Mouse (Mus musculus) cerebellum, adult 11 months (tissue): Measurements from ENCODE around the gene Myo18a.

Experiments used
- DNase-seq: peaks from one replicate; pipeline ENCODE4 v3.0.0; 2022

Gene Myo18a

DNA sequence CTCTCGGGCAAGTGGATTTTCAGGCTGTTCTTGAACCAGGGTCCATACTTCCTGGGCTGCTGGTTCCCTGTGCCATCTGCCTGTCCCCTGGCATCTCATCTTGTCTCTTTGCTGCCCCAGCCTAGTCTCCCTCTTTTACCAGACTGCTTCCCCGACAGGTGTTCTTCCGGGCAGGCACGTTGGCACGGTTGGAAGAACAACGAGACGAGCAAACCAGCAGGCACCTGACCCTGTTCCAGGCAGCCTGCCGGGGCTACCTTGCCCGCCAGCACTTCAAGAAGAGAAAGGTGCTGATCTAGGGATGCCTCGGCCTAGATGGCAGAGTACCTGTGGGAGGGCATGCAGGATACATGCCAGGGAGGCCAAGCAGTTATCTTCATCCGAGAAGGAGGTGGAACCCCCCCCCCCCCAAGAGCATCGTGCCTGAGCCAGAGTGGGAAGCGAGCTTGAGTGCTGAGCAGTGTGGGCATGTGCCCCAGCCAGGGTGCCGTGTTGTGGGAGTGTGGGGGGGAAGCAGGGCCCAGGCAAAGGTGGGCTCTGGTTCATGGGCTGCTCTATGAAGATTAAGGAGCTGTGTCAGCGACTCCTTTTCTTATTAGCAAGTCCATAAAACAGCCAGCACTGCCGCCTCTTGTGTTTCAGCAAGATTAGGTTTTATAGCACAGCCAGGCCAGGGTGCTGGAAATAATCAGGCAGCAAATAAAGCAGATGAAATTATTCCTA, 77.6 kb downstream of the Myo18a start:
- peak; percentile 87 for DNase-seq

DNA sequence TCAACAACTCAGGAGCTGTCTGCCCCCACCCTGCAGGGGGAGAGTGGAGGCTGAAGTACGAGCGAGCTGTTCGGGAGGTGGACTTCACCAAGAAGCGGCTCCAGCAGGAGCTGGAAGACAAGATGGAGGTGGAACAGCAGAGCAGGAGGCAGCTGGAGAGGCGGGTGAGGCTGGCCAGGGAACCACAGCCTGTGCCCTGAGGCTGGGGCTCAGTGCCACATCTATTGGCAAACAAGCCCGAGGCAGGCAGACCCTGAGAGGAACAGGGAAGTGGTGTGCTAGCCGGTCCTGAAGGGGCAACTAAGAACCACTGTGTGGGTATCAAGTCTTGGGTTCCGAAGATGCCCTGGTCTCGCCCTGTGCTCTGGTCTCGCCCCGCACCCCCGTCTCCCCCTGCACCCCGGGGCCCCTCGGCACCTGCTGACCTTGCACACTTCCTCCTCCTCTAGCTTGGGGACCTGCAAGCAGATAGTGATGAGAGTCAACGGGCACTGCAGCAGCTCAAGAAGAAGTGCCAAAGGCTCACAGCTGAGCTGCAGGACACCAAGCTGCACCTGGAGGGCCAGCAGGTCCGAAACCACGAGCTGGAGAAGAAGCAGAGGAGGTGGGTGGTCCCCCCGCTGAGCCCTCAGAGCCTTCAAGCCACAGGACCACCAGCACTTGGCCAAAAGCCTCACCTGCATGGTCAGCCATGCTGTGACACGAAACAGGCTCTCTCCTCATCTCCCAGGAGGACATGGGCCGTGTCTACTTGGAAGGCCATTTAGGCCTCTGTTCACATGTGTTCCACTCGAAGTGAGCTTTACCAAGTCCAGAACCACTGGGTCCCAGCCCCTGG, 80.2 kb downstream of the Myo18a start:
- no peak for DNase-seq

DNA sequence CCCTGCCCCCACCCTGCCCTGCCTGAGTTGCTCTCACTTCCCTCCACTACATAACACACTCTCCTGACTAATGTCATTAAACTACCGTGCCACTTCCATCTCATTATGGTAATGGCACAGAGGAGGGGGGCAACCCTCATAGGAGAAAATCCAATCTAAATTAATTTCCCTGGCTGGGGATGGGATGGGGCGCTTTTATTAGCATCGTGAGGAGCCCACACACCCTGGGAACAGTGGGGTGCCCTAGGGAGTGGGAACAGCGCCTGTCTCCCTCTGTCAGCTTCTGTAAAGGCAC, 80.8 kb downstream of the Myo18a start:
- DNase-seq: no peak

DNA sequence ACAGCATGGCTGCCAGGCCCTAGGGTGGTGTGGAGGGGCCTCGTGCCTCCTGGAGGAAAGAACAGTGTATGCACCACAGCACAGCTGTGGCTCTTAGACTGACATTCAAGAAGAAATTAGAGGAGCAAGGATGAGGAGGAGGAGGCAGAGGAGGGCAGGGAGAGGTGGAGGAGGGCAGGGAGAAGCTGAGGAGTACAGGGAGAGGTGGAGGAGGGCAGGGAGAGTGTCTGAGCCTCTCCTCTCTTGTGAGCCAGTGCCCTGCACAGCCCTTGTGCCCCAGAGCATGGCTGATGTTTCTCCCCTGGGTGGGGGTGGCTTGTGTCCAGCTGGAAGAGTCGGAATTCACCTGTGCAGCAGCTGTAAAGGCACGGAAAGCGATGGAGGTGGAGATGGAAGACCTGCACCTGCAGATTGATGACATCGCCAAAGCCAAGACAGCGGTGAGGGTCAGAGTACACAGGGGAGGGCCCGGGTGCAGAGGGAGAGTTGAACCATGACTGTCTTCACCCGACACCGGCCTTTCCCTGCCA, 84.6 kb downstream of the Myo18a start:
- no peak for DNase-seq

DNA sequence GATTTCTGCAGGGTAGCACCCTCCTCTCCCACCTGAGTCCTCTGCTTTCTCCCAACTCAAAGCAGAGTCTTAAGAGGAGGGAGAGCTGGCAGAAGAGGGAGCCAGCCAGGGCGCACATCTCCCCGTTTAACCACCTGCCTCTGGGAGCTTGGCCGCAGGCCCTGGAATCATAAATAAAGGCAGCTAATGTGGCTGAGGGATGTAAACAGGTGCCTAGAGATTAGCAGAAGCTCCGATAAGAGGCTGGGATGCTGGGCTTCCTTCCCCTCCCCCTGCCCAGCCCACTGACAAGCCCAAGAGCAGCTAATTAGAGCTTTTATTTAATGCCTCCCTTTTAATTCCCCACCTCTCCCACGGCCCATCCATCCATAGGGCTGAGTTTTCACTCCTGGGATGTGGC, 85.1 kb downstream of the Myo18a start:
- no peak for DNase-seq

DNA sequence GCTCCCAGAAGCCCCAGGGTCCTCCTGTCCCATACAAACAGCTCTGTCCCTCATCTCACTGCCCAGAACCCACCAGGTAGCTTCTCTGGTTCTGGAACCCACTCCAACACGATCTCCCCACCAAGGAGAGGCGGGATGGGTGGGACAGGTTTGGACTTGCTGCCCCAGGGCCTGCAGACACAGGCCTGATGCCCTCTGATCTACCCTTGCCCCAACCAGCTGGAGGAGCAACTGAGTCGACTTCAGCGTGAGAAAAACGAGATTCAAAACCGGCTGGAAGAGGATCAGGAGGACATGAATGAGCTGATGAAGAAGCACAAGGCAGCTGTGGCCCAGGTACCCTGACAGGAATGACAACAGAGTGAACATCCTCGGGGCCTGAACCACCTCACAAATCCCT, 86.1 kb downstream of the Myo18a start:
- DNase-seq: no peak

DNA sequence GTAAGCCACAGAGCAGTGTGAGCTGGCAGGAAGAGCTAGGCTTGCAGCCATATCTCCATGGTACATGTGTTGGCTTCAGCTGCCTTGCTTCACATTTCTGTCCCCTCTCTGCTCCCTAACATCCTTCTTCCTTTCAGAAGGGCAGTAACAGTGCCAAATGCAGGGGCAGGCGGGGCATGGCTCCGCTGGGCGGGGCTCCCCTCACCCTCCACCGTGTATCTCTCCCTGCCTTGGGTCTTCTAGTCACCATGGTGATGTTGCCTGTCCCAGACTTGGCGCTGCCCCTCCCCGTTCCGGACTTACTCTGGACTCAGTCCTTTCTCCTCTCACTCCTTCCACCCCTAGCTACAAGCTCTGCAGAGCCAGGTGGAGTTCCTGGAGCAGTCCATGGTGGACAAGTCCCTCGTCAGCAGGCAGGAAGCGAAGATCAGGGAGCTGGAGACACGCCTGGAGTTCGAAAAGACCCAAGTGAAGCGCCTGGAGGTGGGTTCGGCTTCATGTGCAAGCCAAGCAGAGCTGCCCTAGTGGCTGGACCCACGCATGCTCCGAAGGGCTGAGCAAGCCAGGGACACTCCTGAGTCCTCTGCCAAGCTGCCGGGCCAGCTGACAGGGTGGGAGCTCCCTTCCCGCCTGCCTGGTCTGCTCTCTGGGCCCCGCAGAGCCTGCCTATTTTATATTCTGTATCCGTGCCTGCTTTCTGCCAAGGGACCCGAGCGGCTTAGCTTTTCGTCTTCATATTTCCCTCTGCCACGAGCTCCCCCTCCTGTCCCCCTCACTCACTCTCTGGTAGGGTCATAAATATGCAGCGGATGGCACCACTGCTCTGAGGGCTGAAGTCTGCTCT, 87.6 kb downstream of the Myo18a start:
- peak; percentile 58 for DNase-seq

DNA sequence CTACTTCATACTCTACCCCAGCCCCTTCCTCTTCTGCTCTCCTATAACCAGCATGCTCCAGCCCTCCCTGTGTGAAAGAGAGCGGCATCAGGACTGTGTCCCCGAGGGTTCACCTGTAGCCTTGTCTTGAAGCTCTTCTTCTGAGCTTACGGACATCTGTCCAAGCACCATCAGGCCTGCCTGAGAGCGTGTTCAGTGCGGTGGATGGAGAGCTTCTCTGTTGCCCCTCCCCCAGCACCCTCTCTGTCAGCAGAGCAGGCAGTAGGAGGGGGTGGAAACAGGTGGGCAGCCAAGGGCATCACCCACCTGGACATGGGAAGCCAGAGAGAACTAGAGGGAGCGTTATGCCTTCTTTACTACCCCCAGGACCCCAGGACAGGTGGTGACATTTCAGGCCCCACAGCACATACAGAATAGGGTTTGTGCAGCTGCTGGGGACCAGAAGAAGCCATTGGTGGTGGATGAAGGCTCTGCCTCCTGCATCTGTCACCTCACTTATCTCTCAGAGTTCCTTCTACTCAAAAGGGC, 88.5 kb downstream of the Myo18a start:
- no peak for DNase-seq

DNA sequence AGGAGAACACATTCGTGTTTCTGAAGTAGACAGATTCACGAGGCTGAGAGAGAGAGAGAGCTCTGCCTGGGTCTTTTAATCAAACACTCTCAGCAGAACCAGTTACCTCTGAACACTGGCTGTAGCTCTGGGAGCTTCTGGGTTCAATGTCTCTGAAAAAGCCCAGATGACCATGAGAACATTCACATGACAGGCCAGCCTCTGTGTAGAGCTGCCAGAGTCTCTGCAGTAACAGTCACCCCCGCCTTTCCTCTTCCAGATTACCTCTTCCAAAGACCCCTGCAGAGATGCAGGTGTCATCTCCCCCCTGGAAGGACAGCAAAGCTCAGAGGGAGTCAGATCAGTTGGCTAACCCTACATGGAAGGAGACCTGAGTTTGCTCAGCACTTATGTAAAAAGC, 89.1 kb downstream of the Myo18a start:
- DNase-seq: no peak

DNA sequence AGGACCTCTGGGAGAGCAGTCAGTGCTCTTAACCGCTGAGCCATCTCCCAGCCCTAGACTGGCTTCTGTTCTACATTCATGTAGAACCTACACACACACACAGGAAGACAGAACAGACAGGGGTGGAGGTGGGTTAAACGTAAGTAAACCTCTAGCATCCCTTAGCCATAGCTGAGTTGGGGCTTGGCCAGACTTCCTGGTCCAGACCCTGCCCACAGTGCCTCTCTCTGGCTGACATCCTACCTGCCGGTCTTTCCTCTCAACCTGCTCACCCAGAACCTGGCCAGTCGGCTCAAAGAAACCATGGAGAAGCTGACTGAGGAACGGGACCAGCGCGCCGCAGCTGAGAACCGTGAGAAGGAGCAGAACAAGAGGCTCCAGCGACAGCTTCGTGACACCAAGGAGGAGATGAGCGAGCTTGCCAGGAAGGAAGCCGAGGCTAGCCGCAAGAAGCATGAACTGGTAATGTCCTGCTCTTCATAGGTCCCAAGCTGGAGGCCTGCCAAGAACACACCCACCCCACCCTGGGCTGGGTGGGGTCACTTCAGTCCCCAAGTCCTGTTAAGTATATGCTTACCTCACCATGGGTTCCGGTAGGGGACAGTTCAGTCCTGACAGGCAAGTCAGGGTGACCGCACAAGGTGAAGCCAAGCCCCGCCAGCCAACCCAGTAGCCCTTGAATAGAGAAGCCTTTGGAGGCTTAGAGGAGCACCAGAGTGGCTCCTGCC, 90.1 kb downstream of the Myo18a start:
- no peak for DNase-seq

DNA sequence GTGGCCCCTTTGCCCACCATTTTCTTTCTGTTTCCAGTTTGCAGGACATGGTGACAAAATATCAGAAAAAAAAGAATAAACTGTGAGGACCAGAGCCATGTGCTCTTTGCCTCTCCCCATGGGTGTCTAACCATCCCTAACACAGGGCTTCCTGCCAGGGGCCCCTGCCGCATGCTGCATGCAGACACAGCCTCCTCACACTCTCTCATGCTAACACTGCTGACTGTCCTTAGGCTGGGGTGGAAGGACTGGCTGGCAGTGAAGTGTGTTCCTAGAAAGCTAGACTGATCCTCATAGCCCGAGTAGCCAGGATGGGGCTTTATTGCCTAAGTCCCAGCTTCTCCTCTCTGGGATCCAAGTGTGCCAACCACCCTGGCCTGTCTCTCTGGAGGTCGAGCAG, 91.6 kb downstream of the Myo18a start:
- DNase-seq: no peak

DNA sequence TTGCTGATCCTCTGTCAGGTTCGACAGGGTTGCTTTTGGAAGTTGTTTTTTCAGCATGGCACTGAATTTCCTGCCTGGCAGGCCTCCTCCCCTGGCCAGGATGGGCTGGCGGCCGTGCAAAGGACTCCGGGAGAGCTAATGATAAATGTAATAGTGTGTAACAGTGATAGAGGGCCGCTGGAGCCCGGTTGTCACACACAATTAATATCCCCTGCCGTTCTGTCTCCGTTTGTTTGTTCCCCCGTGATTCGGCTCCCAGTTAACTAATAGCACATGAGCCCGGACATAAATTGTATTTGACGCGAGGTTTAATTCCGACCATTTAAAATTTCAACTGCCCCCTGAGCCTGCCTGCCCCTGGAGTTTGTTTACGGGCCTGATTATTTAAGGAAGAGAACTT, 92.3 kb downstream of the Myo18a start:
- DNase-seq: no peak

DNA sequence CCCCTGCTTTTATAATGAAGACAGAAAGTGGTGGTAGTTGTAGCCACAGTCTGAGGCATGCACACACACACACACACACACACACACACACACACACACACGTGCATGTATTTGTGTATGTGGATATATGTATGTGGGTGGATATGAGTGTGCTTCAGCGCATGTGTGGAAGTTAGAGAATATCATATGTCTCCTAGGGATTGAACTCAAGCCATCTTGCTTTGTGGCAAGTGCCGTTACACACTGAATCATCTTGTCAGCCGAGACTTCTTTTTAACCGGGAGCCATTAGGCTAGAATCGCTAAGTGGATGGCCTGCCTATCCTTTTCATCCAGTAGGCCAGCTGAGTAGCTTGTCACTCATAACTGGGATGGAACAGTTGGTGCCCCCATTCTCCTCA, 94.0 kb downstream of the Myo18a start:
- no peak for DNase-seq

DNA sequence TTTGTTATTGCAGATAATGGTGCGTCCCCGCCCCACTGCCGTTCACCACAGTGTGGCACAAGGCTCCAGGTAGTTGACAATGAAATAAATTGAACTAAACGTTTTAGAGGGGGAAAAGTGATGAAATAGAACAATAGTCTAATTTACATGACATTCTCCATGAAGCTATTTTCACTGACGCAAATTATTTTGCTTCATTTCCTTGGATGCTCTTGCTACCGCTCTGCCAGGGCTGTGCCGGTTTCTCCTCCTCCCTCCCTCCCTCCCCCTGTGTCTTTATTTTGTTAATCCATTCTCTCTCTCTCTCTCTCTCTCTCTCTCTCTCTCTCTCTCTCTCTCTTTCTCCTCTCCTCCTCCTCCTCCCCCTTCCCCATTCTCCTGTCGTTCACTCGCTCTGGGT, 95.5 kb downstream of the Myo18a start:
- no peak for DNase-seq

DNA sequence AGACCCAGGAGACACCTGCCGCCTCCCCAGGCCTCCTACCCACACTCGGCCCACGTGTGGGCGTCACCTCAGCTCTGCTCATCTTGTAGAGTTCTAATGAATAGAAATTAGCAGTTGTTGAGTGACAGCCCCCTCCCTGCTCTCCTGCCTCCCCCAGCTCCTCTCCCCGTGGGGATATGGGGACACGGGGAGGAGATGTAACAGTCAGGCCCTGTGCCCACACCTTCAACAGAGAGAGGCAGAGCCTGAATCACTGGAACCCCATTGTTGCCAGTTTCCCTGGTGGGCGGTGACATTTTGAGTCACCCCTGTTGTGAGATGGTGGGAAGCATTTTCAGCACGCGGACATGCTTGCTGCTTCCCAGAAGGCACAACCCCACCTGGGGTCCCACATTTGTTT, 97.9 kb downstream of the Myo18a start:
- DNase-seq: no peak

DNA sequence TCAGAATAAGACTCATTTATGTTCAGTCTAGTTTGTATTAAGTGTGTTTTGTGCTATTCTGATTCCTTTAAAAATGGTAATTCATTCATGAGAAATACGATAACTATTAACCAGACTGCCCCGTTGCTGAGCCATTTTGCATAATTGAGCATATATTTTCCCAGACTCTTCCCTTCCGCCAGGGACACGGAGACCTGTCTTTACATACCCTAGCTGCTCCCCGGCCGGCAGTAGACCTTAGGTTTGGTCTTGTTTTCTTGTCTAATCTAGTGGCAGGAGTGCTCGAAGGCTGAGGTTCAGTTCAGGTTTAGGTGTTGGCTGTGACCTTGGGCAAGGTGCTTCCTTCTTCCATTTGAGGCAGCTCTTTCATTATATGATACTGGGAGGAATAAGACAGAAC, 99.8 kb downstream of the Myo18a start:
- DNase-seq: no peak

DNA sequence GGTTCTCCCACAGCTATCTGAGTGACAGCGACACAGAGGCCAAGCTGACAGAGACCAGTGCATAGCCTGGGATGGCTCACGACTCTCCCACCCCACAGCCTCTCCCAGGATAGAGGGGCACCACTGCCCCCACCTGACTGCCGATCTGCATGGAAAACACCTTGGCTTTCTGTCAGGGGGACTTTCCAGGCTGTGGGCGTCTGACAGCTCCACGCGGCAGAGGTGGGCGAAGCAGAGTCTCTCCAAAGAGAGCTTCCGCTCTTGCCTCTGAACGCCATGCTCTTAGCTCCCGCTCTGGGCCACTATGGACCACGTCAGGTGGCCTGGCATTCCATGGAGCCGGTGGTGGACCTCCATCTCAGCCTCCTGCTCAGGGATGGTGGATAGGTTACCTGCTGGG, 101.7 kb downstream of the Myo18a start:
- no peak for DNase-seq

DNA sequence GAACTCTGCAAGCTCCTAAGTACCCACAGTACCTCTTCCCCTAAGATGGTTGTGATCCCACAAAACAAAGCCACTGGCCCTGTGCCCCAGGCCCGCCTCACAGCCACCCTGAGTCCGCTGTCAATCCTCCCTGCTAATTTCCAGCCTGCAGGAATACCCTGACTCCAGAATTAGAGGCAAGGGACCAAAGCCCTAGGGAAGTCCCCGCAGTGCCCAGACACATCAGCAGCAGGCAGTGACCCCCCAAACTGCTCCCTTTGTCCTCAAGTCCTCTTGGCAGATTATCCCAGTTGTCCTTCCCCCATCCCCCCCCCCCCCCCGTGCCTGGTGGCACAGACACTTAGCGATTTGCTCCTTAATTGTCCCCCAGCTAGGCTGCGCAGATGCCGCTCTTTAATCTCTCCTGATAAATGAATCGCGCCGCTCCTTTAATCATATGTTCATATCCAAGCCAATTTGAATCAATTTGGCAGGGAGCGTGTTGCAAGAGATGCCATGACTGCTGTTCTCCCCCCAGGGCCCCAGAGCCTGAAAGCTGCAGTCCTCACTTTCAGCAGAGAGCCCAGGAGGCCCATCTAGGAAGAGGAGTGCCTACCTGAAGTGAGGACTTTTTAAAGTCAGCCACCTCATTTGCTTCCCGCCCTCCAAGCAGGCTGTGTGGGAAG, 104.5 kb downstream of the Myo18a start:
- DNase-seq: no peak

DNA sequence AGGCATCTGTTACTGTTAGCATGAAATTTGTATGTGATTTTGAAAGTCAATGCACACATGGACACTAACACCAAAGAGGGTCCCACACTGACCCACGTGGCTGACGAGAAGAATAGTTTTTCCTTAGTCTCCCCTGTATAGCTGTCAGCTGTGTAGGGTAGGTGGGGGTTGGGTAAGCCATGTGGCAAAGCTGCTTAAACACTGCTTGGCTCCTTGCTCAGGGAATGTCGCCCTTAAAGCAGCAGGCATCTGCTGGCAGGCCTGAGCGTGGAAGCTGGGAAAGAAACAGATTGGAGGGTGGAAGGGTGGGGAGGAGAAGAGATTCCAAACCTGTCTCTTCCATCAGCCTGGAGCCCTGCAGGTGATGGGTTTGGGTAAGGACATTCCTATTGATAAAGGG, 108.4 kb downstream of the Myo18a start:
- peak; percentile 80 for DNase-seq

DNA sequence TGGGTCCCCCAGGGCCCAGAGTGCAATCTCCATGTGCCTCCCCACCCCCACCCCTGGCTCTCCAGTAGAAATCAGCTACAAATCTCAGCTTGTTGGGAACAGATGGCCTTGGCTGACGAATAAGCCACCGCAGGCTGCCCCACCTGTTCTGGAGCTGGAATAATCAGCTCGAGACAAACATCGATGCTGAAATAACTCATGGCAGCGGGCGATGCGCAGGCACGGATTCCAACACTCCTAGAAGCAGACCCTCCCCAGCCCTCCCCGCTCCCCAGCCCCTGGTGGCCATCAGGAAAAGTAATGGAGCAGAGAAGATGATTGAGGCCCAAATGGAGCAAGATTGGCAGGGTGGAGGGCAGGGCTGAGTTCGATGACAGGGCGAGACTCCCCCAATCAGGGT, 109.2 kb downstream of the Myo18a start:
- peak; percentile 79 for DNase-seq

DNA sequence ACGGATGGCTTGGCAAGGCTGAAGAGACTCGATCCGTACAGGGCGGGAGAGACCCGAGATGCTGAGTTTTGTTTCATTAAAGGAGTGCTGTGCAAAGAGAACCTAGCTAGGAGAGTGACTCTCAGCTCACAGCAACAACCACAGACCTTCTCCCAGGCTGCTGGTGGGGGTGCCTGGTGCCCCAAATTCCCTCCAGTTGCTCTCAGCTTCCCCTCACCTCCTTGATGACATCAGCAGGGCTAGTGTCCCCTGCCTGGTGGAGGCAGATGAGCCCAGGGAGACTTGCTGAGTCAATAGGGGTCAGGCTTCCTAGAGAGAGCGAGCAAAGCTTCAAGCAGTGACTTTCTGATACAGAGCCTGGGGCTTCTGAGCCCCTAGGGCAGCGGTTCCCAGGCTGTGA, 109.6 kb downstream of the Myo18a start:
- no peak for DNase-seq

DNA sequence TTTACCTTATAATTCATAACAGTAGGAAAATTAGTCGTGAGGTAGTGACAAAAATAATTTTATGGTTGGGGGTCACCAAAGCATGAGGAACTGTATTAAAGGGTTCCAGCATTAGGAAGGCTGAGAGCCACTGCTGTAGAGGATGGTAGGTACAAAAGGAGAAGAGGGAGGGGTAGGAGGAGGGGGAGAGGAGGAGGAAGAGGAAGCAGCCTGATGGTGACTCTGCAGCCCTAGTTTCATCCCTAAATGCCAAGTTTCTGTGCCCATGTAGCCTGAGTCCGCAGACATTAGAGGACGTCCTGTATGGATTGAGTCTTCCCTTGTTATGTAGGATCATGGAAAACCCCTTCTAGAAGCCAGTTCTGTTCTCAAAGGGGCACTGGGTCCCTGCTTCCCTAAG, 110.1 kb downstream of the Myo18a start:
- DNase-seq: no peak
